Mouse (Mus musculus) myocyte (in vitro differentiated cells): ENCODE data around the gene St6galnac3.

Experiments used
- CEBPB ChIP-seq: IDR thresholded peaks from 2 replicates; pipeline ENCODE4 v1.6.1; 2011; ENCODE audit warnings: mild to moderate bottlenecking, moderate library complexity; ENCODE audit not compliant: poor library complexity, insufficient read depth, severe bottlenecking
- E2F4 ChIP-seq: IDR thresholded peaks from one replicate; pipeline ENCODE4 v1.6.1; 2011; ENCODE audit warnings: mild to moderate bottlenecking, control low read depth, moderate library complexity; ENCODE audit not compliant: insufficient read depth
- MAX ChIP-seq: IDR thresholded peaks from one replicate; pipeline ENCODE4 v1.6.1; 2011; ENCODE audit warnings: low read depth, mild to moderate bottlenecking, control low read depth
- MYOD1 ChIP-seq, 3 experiments: IDR thresholded peaks; one replicate each; pipeline ENCODE4 v1.6.1; 2011; ENCODE audit warnings: control low read depth in 2 of 3, low read depth in 2 of 3, mild to moderate bottlenecking in 2 of 3, moderate library complexity in 1 of 3; ENCODE audit not compliant: insufficient read length in 2 of 3, control insufficient read depth in 1 of 3
- MYOG ChIP-seq, 3 experiments: IDR thresholded peaks; one replicate each; pipeline ENCODE4 v1.6.1; 2011; ENCODE audit warnings: control low read depth in 2 of 3, low read depth in 2 of 3, mild to moderate bottlenecking in 2 of 3; ENCODE audit not compliant: insufficient read length in 2 of 3, control insufficient read depth in 1 of 3, insufficient read depth in 1 of 3
- POLR2A ChIP-seq: IDR thresholded peaks from one replicate; pipeline ENCODE4 v1.6.1; 2011; ENCODE audit warnings: low read depth, mild to moderate bottlenecking, control low read depth, moderate library complexity; ENCODE audit not compliant: insufficient read length
- POLR2AphosphoS2 ChIP-seq: IDR thresholded peaks from one replicate; pipeline ENCODE4 v1.6.1; 2011; ENCODE audit warnings: low read depth, control low read depth; ENCODE audit not compliant: insufficient read length
- REST ChIP-seq: IDR thresholded peaks from one replicate; pipeline ENCODE4 v1.6.1; 2011; ENCODE audit warnings: mild to moderate bottlenecking, control low read depth, moderate library complexity; ENCODE audit not compliant: insufficient read depth, insufficient read length
- SRF ChIP-seq: IDR thresholded peaks from one replicate; pipeline ENCODE4 v1.6.1; 2011; ENCODE audit warnings: low read depth; ENCODE audit not compliant: control insufficient read depth, insufficient read length
- TCF12 ChIP-seq: IDR thresholded peaks from one replicate; pipeline ENCODE4 v1.6.1; 2011; ENCODE audit warnings: mild to moderate bottlenecking, control low read depth; ENCODE audit not compliant: poor library complexity, insufficient read depth, severe bottlenecking
- USF1 ChIP-seq: IDR thresholded peaks from one replicate; pipeline ENCODE4 v1.6.1; 2011; ENCODE audit warnings: low read depth, mild to moderate bottlenecking, control low read depth, moderate library complexity

- TF ChIP-seq POLR2A = no peak
- TF ChIP-seq CEBPB = no peak
- TF ChIP-seq MYOD1 (IDR thresholded peaks at IDR 0.05; ENCODE audit: control insufficient read depth in 1 of 3, insufficient read length in 2 of 3, low read depth in 2 of 3) = no peak
- no peak for TF ChIP-seq TCF12
- no peak for TF ChIP-seq POLR2AphosphoS2
- no peak for TF ChIP-seq USF1
- no peak for TF ChIP-seq MYOG (IDR thresholded peaks at IDR 0.05; ENCODE audit: control insufficient read depth in 1 of 3, insufficient read depth in 1 of 3, insufficient read length in 2 of 3, low read depth in 2 of 3)
- TF ChIP-seq MAX = no peak
- TF ChIP-seq REST = no peak
- no peak for TF ChIP-seq E2F4
- no peak for TF ChIP-seq SRF
Observed at GRCm38 (mm10) chr3:153733364-153734159, 8.6 kb upstream of the St6galnac3 start.
